Mouse (Mus musculus) heart, adult 11 months (tissue): Measurements from ENCODE around the gene Pdlim5.

Experiments used
- DNase-seq: peaks from one replicate; pipeline ENCODE4 v3.0.0; 2022

Pdlim5 gene

DNA sequence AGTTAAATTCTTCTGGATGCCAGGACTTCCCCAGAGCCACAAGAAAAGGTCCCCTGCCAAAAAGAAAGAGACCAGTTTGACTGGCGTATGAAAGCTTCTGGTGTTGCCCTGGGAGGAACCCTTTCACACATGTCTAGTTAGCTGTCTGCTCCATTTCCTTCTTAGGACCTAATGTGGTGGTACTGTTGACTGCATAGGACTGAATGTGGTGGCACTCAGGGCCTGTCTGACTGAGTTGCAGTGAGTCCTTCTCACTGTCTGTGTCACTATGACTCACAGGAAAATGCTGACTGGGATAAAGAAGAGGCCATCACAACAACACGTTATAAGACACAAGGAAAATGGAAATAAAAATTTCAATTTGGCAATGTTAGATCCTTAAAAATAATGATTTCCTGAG, 146.0 kb downstream of the Pdlim5 start:
- no peak for DNase-seq

DNA sequence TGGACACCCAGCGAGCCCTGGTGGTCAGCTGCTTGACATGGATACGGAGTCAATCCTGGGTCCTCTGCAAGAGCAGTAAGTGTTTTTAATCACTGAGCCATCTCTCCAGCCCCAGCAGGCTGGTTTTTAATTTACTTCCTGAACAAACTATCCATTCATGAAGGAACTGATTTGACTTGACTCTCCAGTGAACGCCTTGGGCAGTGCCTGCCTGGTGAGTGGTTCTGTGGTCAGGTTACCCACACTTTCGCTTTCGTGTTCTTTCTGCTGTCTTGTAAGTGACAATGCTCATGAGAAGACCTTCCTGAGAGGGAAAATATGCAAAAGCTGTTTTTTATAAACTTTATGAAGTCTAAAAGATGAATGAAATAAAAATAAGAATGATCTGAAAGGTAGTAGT, 152.2 kb downstream of the Pdlim5 start:
- DNase-seq, result no peak

DNA sequence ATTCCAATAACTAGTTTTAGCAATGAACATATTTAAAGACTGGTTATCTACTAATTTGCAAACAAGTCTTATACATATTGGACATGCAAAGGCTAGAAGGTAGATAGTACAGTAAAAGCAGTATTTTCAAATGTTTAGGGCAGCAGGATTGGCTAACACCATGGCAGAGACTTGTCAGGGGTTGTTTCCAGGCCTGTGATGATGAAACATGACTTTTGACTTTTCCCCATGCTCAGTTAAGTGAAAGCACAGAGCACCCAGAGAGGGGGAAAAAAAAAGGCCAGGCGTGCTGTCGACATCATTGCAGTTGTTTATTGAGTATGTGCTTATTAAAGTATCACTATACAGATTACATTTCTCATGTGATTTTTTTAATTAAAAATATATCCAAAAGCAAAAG, 156.2 kb downstream of the Pdlim5 start:
- no peak for DNase-seq

DNA sequence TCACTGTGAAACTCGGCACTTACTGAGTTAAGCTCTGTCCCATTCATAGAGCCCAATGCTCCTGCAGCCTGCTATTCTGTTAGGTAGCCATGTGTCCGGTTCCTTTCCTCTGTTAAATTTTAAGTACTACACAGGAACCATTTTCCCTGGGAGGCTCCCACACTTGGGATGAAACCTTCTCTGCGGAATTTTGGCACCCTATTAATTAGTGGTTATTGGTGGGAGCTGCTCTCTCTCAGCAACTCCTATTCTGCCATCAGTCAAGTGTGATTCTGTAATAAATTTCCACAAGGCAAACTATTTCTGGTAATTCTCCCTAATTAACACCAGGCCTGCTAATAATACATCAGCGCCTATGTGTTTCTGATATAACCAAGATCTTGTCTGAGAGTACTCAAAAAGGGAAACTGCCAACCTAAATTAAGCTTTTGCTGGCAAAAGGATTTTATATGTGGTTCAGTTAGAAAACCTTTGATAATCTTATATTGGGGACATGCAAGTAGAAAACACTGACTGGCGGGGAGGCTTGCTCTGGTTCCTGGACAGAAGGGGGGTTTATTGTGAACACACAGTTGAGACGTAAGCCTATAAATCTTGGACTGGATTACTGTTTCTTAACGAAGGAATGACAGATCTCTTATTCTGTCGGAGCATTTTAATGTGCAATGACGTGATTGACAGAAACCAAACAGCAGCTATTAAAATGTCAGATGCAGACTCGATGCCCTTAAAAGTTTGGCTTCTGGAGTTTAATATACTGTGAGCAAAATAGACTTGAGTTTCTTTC, 157.0 kb downstream of the Pdlim5 start:
- no peak for DNase-seq

DNA sequence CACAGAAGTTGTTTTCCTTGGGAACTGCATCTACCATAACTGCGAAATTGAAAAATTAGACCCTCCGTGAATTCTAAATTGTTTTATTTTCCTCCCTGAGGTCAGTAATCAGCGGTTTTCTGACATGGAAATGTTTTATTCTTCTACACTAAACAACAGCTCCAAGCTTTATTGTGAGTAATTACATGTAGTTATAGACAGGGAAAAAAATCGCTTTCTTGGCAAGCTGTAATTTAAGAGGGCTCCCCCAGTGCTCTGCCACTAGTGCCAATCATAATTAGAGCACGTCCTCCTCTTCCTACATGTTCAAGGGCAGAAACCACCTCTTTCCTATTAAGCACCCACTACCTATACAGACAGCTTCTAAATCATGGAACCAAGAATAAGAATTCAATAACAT, 157.9 kb downstream of the Pdlim5 start:
- DNase-seq, result no peak

DNA sequence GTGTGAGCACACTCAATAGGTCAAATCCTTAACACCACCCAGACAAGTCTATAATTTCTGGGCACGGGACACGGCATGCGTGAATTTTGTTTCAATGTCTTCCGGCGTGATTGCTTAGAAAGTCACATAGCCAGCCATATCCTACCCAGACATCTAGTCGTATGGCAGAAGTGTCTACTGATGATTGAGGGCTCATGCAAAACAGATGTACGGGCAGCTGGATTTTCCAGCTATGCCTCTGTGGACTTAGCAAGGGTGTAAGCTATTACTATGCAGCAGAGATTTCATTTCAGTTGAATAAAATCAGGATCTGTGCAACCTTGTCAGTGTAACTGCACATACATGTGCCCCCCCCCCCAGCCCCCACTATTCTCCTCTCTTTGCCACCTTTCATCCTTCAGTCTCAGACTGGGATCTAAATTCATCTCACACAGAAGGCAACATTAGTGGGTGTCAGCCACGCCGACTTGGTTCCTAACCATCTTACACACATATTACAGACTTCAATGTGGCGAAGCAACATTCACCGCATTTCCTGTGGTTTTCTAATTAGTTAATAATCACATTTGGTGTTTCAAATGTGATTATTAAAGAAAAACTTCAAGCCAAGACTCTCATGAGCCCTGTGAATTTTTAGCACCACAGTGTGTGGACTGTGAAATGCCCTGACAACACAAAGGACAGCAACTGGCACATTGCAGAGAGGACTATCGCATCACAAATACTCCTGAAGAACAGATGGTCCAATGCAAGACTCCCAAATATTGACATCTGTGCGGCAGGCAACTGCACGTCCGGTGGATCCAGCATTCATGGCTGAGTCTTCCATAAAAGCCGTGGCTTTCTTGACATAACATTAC, 161.7 kb downstream of the Pdlim5 start:
- no peak for DNase-seq

DNA sequence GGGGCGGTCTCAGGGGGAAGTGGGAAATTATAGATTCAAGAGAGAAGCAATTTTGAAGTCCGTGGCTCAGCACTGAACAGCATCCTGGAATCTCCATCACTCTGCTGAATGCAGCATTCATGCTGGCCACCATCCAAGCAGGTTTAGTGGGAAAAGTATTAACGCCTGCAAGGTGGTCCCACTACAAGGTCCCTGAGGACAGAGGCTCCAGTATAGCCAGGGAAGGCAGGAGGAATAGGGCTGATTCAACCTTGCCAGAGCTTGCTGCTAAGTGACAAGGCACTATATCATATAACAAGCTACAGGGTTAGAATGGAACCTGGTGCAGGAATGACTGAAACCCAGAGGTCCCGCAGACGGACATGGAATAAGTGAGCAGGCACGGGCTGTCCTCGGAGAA, 166.8 kb downstream of the Pdlim5 start:
- DNase-seq, result peak; percentile 79

DNA sequence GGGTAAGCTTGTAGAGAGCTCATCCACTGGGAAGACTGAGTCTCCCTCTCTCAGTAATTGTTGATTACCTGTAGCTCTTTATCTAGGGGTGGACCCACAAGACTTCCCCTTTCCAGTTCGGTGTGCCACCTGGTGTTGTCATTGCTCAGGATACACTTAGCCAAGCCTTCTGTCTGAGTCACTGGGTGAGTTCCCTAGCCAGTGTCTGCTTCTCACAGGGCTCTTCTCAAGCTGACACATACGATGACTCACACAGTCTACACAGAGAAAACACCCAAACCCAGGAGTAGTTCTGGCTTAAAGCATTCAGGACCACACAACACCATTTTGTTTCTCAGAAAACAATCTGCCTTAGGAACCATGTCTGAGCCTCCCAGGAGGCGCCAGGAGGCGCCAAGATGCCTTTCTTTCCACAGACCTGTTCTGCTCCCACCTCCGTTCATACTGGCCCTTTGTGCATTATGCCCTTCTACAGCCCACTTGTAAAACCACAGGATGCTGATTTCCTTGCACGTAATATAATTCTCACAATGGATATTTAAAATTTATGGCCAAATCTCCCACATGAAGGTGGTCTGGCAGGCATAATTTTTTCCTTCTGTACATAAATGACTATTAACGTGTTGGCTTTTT, 172.9 kb downstream of the Pdlim5 start:
- DNase-seq, result no peak

DNA sequence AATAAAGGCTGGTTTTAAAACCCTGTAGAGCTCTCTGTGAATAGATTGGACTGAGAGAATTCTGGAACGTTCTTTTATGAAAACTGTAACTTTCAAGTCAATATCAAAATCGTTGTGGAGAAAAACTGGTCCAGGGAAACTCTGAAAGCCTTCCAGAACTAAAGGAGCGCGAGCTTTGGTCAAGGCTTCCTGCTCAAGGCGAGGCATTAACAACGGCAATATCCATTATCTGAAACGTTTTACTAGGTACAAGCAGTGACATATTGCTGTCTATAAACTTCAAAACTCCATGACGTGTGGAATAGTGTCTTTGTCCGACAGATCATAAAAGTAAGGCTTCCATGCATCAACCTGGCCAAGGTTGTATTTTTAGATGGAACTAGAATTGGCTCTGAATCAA, 175.6 kb downstream of the Pdlim5 start:
- peak; percentile 62 for DNase-seq

DNA sequence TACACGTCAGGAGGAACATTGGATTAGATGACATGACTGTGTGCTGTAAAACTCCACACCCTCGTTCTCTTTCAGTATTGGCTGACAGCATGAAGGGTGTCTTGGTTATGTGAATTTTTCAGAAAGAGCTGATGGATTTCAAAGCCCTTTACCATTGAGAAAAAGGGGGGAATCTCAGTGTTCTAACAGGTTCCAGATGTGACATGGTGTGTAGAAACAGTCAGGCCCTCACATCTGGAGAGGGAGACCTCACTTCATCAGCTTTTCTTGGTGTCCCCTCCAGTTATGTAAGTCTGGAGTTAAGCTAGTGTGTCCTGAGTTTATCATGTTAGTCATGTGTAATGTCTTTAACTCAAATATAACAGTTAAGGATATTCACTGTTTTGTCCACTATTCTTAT, 182.7 kb downstream of the Pdlim5 start:
- peak; percentile 19 for DNase-seq

DNA sequence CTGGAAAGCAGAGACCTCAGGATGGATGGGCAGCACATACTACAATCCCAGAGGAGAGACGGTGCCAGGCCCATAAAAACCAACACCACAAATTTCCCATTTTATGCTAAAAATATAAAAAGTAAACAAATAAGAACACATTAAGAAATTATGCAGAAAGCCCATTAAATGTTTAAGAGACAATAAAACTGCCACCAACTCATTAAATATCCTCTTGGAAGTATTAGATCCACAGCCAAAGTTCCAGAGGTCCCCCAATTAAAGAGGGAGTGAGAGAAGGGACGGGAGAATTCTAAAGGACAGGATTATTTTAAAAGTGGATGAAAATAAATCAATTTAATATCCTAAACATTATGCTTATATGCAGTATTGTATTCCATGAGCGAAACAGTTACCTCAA, 183.3 kb downstream of the Pdlim5 start:
- peak; percentile 34 for DNase-seq

DNA sequence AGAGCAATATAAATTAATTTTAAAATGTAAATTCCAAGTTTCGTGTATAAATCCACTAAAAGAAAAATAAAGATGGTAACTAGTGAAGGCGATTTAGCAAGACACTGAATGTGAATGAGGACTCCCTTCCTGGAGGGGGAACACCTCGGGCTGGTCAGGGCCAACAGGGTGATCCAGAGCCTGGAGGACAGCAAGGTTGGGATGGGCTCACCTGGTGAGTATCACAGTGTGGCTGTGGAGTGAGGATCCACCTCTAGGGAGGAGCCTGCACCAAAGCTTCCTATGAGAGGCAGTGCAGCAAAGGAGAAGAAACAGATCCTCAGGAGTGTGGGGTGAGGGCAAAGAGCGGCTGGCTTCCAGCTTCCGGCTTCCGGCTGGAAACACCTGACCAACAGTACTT, 185.5 kb downstream of the Pdlim5 start:
- DNase-seq, result peak; percentile 37

DNA sequence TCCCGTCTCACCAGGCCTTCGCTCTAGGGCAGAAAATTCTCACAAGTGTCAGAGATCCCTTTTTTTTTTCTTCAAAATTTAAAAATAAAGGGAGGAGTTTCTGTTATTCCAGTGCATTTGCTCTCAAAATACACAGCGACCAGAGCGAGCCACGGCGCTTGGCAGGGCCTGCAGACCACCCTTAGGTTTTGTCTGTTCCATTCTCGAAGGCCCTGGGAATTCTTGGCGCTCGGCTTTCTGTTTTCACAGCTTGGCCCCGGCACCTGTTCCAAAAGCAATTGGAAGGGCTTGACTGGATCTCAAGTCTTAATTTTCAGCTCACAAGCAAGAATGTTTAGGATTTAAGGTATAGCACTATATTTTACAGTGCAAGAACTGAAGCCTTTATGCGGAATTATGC, 186.4 kb downstream of the Pdlim5 start:
- no peak for DNase-seq

DNA sequence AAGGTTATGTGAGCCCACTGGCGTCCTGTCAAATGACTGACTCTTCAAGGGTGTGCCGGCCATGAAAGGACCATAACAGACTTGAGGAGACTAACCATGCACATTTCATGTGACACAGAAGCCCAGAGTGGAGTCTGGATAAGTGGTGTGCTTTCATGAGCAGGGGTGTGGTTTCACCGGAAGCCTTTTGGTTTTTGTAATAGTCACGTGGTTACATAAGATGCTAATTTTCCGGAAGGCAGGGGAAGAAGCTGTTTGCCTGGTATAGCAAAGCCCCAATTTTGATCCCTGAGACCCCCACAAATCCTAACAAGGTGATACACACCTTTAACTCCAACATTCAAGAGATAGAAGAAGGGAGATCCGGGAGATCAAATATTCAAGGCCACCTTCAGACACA, 188.0 kb downstream of the Pdlim5 start:
- peak; percentile 61 for DNase-seq

DNA sequence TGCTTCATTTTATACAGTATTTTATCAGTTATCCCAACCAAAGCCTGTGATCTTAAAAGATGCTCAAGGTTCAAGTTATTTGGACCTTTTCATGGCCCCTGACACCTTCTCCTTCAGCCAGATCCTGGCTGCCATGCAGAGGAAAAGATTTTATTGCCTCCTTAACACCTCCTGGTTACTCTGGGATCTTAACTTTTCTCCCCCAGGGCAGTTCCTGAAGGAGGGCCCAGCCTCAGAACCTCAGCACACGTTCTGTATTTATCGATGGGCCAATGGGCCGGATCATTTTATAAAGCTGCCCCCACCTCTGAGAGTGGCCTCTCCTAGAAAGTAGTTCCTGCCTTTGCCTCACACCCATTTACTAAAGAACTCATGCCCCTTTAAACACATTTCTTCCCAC, 189.2 kb downstream of the Pdlim5 start:
- DNase-seq, result peak; percentile 62

DNA sequence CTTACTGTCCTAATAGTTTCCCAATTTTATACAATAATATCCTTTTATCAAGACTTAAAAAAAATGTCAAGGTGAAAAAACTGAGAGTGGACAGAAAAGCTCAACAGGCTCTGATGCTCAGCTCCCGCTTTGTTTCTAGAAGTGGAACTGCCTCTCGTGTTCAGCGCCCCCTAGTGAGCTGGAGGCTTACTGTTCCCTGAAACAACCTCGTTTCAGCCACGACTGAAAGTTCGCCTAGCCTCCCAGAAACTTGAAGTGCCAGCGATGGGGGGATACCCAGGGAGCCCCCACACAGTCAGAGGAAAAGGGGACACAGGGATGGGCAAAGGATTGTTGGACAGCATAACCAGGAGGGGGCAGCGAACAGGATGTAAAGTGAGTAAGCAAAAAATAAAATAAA, 199.4 kb downstream of the Pdlim5 start:
- DNase-seq, result peak; percentile 62

DNA sequence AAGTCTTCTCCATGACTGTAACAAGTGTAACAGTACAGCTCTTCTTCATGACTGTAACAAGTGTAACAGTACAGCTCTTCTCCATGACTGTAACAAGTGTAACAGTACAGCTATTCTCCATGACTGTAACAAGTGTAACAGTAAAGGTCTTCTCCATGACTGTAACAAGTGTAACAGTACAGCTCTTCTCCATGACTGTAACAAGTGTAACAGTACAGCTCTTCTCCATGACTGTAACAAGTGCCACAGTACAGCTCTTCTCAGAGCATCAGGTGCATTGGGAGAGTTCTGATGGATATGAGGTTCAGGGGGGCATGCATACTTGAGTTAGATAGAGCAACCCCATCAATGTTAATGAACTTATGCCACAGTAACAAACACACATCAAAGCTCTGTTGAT, 203.9 kb downstream of the Pdlim5 start:
- DNase-seq, result peak; percentile 8
